Mouse (Mus musculus) gastrocnemius, postnatal 14 days (tissue): ENCODE results near the gene Galr3. TPM values are rescaled to one million over a fixed set of nuclear protein-coding genes. Genes with fewer than 3 reads are reported as not detected.

ENCODE experiments used
- DNase-seq: peaks from one replicate; pipeline ENCODE4 v3.0.0; 2021; ENCODE audit warnings: mixed read lengths
- intact Hi-C: fragments of 180-260 bp; cut with DNase I; formaldehyde crosslinking; loops from one replicate; pipeline ENCODE4 v1.15.1; 2025; ENCODE audit warnings: low total_unique reads
- total RNA-seq, 2 experiments: library from RNA; stranded (reverse); gene quantifications; 2 replicates each; pipeline ENCODE4 v1.2.3; 2021

The Galr3 gene
- total RNA-seq, 2 experiments from 2014 or later: 0.23 TPM; not detected in 1

- intact Hi-C loops: no loop called here
- DNase-seq: no peak
Observed at GRCm38 (mm10) chr15:79050160-79050845, 8.6 kb downstream of the Galr3 start.

GRCm38 (mm10) chr15:79050964-79051363 is 9.3 kb downstream of the Galr3 start:
- intact Hi-C loops: no loop called here
- no peak for DNase-seq

- intact Hi-C loops: no loop called here
- DNase-seq: no peak
Observed at GRCm38 (mm10) chr15:79051461-79052360, 10.0 kb downstream of the Galr3 start.

- intact Hi-C loops: no loop called here
- DNase-seq: no peak
Observed at GRCm38 (mm10) chr15:79052366-79052765, 10.7 kb downstream of the Galr3 start.

- no peak for DNase-seq
- intact Hi-C loops: no loop called here
Observed at GRCm38 (mm10) chr15:79056601-79057000, 14.9 kb downstream of the Galr3 start.

GRCm38 (mm10) chr15:79057850-79058249 is 16.2 kb downstream of the Galr3 start:
- intact Hi-C loops: no loop called here
- no peak for DNase-seq

- DNase-seq: no peak
Observed at GRCm38 (mm10) chr15:79060887-79061565, 19.3 kb downstream of the Galr3 start.

GRCm38 (mm10) chr15:79062376-79063159 is 20.9 kb downstream of the Galr3 start, which contains the start of gene Ankrd54:
Ankrd54 (minus strand) TSS chr15:79062893.
- DNase-seq: peak; percentile 97
- intact Hi-C loops: no loop called here

More at GRCm38 (mm10) chr15:79060887-79061565, 19.3 kb downstream of the Galr3 start:
- intact Hi-C loops: no loop called here

GRCm38 (mm10) chr15:79063160-79063740 is 21.6 kb downstream of the Galr3 start:
- intact Hi-C loops: no loop called here

GRCm38 (mm10) chr15:79065086-79065770 is 23.5 kb downstream of the Galr3 start:
- DNase-seq: peak; percentile 62
- intact Hi-C loops: no loop called here

More at GRCm38 (mm10) chr15:79063160-79063740, 21.6 kb downstream of the Galr3 start:
- DNase-seq: no peak

GRCm38 (mm10) chr15:79066276-79066675 is 24.6 kb downstream of the Galr3 start:
- no peak for DNase-seq
- intact Hi-C loops: no loop called here

GRCm38 (mm10) chr15:79067631-79068030 is 25.9 kb downstream of the Galr3 start:
- intact Hi-C loops: no loop called here
- DNase-seq: no peak

GRCm38 (mm10) chr15:79068416-79068815 is 26.7 kb downstream of the Galr3 start:
- intact Hi-C loops: no loop called here
- no peak for DNase-seq

- DNase-seq: no peak
- intact Hi-C loops: no loop called here
Observed at GRCm38 (mm10) chr15:79071117-79072039, 29.7 kb downstream of the Galr3 start.

GRCm38 (mm10) chr15:79073752-79074151 is 32.1 kb downstream of the Galr3 start:
- no peak for DNase-seq
- intact Hi-C loops: no loop called here

- intact Hi-C loops: no loop called here
Observed at GRCm38 (mm10) chr15:79074446-79074845, 32.8 kb downstream of the Galr3 start.

GRCm38 (mm10) chr15:79074913-79075532 is 33.3 kb downstream of the Galr3 start, which contains the start of gene Eif3l:
Eif3l (plus strand) TSS chr15:79075179.
- peak; percentile 88 for DNase-seq
- intact Hi-C loops: no loop called here

More at GRCm38 (mm10) chr15:79074446-79074845, 32.8 kb downstream of the Galr3 start:
- no peak for DNase-seq
